Mouse (Mus musculus) liver, adult 2 months (tissue): ENCODE results near the gene Dlx1. TPM values are rescaled to one million over a fixed set of nuclear protein-coding genes. Genes with fewer than 3 reads are reported as not detected.
A peak's percentile ranks its signal among the peaks of the same experiment; 100 is the strongest.

Source experiments
- DNase-seq: peaks from one replicate; pipeline ENCODE4 v3.0.0-alpha.2; 2011; ENCODE audit warnings: low read depth, low spot score; ENCODE audit errors: extremely low read depth
- H3K27ac ChIP-seq: fragments of 200-500 bp; replicated peaks from 2 replicates; pipeline ENCODE4 v1.5.1; 2012; ENCODE audit warnings: low read depth, mild to moderate bottlenecking, control low read depth, inconsistent platforms, low read length; ENCODE audit not compliant: insufficient read depth
- H3K27me3 ChIP-seq: fragments of 200-500 bp; 2 replicates; pipeline ENCODE4 v1.6.1; 2012; ENCODE audit warnings: mild to moderate bottlenecking, moderate library complexity, low read length, inconsistent platforms; ENCODE audit not compliant: control insufficient read depth, insufficient read depth
- H3K36me3 ChIP-seq: fragments of 200-500 bp; 2 replicates; pipeline ENCODE4 v1.6.1; 2012; ENCODE audit warnings: low read length, inconsistent platforms; ENCODE audit not compliant: control insufficient read depth, insufficient read depth
- H3K4me1 ChIP-seq: fragments of 200-500 bp; 2 replicates; pipeline ENCODE4 v1.6.1; 2011; ENCODE audit warnings: low read length; ENCODE audit not compliant: control insufficient read depth, insufficient read depth
- H3K4me3 ChIP-seq: fragments of 200-500 bp; 2 replicates; pipeline ENCODE4 v1.5.1; 2011; ENCODE audit warnings: low read depth, mild to moderate bottlenecking, control low read depth, low read length, moderate library complexity; ENCODE audit not compliant: insufficient read depth
- H3K79me2 ChIP-seq: fragments of 200-500 bp; 2 replicates; pipeline ENCODE4 v1.6.1; 2012; ENCODE audit warnings: inconsistent platforms, mild to moderate bottlenecking, low read length, moderate library complexity; ENCODE audit not compliant: control insufficient read depth, insufficient read depth
- H3K9ac ChIP-seq: fragments of 200-500 bp; 2 replicates; pipeline ENCODE4 v1.6.1; 2012; ENCODE audit warnings: low read depth, mild to moderate bottlenecking, control low read depth, inconsistent platforms, low read length
- CTCF ChIP-seq: fragments of 200-500 bp; IDR thresholded peaks from 2 replicates; pipeline ENCODE4 v1.5.1; 2011; ENCODE audit warnings: low read depth, low read length, control low read depth
- POLR2A ChIP-seq: fragments of 200-500 bp; IDR thresholded peaks from 2 replicates; pipeline ENCODE4 v1.6.1; 2011; ENCODE audit warnings: low read length, control low read depth; ENCODE audit not compliant: insufficient read depth; ENCODE audit errors: extremely low read depth
- WGBS: fragments of 180-500 bp; shearing (Covaris S2); methylation state at CpG from one replicate; pipeline ENCODE4 v1.1.7; 2018; 5-methylcytosine and 5-hydroxymethylcytosine counted together
- polyA plus RNA-seq: library from polyadenylated mRNA; depleted of rRNA; stranded (reverse); fragments of >200 nt; gene quantifications from 2 replicates; pipeline ENCODE4 v1.2.3, GENCODE M21; 2012
- total RNA-seq: library from RNA; depleted of rRNA; stranded (reverse); fragments of >200 nt; gene quantifications from 2 replicates; pipeline ENCODE4 v1.2.3, GENCODE M21; 2014

Dlx1 gene
- total and polyA plus RNA-seq, 2 experiments, result not detected

DNA sequence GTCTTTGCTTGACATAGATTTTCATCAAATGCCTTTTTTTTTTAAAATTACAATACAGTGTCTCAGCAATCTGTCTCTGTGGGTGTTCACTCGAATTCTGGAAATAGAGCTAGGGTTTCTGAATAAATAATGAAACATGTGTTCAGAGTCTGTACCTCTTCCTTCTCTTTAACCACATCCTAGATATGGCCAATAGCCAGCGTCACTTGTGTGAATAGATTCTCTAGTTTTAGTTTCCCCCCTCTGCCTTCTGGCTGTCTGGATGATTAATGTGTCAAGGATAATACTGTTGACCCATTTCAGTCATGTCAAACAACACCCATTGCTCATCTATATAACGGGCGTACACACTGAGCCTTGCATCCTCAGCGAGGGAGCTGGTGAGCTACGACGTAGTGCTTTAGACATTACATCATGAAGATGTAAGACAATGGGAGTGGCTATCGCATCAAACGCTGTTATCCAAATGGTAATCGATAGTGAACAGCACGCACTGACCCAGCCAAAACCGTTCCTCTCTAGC is 34.7 kb upstream of the Dlx1 start:
- no peak overlapping the region for H3K9ac ChIP-seq
- no peak overlapping the region for H3K4me3 ChIP-seq
- H3K27ac ChIP-seq, result no peak overlapping the region
- TF ChIP-seq CTCF, result no peak
- no peak for TF ChIP-seq POLR2A
- 80% methylated on average over 12 of the region's 12 CpGs for WGBS
- no peaks in the 10 kb centered on the region for H3K27me3 ChIP-seq
- H3K79me2 ChIP-seq, result no peaks in the 10 kb centered on the region
- H3K36me3 ChIP-seq, result no peaks in the 10 kb centered on the region
- no peak for DNase-seq
- peaks cover 5% of the 10 kb centered on the region for H3K4me1 ChIP-seq

GRCm38 (mm10) chr2:71494503-71494902 is 33.4 kb upstream of the Dlx1 start:
- H3K79me2 ChIP-seq, result no peaks in the 10 kb centered on the region
- peaks cover 12% of the 10 kb centered on the region for H3K4me1 ChIP-seq
- H3K9ac ChIP-seq, result no peak overlapping the region
- no peaks in the 10 kb centered on the region for H3K36me3 ChIP-seq
- 89% methylated on average over 10 of the region's 10 CpGs for WGBS
- H3K27me3 ChIP-seq, result no peaks in the 10 kb centered on the region
- no peak overlapping the region for H3K27ac ChIP-seq
- TF ChIP-seq POLR2A (no peak), CTCF (no peak)
- no peak for DNase-seq
- no peak overlapping the region for H3K4me3 ChIP-seq

DNA sequence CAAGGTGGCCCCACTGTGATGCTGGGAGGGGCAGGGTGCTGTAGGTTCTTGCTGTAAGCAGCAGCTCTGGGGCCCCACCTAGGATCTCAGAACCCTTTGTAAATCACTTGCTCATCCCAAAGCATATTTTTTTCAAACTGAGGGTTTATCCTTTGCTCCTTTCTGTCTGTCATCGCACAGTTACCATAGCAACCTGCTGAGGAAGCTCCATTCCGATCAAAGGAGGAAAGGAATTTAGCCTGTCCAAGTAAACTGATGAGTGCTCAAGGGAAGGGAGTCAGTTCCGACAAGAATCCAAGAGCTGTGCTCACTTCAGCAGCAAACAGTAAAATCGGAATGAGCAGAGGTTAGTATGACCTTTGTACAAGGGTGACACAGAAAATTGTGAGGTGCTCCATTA is 32.9 kb upstream of the Dlx1 start:
- Histone ChIP-seq H3K4me1 (peaks cover 15% of the 10 kb centered on the region), H3K79me2 (no peaks in the 10 kb centered on the region)
- TF ChIP-seq POLR2A (no peak), CTCF (no peak)

DNA sequence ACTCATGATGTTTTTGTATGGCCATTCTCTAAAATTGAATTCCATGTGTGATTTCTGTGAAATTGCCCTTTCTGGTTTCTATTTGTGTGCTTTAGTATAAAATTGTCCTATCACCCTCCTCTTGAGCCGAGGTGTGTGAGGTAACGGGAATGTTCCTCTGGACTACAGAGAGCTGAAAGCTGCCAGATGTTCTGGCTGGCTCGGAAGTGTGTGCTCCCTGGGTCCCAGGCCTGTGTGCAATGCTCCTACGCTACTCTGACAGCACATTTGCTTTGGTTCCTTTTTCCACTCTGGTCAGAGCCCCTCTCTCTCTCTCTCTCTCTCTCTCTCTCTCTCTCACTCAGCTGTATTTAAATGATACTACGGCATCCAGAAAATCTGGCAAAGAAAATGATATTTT is 30.7 kb upstream of the Dlx1 start:
- WGBS, result 29% methylated on average over 5 of the region's 5 CpGs
- TF ChIP-seq CTCF, result no peak
- Histone ChIP-seq H3K4me1 (peaks cover 17% of the 10 kb centered on the region), H3K4me3 (no peak overlapping the region), H3K27ac (no peak overlapping the region), H3K27me3 (no peaks in the 10 kb centered on the region), H3K79me2 (no peaks in the 10 kb centered on the region; the same call in 1 of the 2 replicates), H3K36me3 (no peaks in the 10 kb centered on the region), H3K9ac (no peak overlapping the region)
- peak; percentile 79 for DNase-seq

More for the DNA sequence above, 32.9 kb upstream of the Dlx1 start:
- no peak overlapping the region for H3K9ac ChIP-seq
- no peaks in the 10 kb centered on the region for H3K27me3 ChIP-seq
- H3K4me3 ChIP-seq, result no peak overlapping the region
- H3K36me3 ChIP-seq, result no peaks in the 10 kb centered on the region
- no peak overlapping the region for H3K27ac ChIP-seq
- WGBS, result 41% methylated on average over 4 of the region's 4 CpGs
- peak; percentile 10 for DNase-seq

DNA sequence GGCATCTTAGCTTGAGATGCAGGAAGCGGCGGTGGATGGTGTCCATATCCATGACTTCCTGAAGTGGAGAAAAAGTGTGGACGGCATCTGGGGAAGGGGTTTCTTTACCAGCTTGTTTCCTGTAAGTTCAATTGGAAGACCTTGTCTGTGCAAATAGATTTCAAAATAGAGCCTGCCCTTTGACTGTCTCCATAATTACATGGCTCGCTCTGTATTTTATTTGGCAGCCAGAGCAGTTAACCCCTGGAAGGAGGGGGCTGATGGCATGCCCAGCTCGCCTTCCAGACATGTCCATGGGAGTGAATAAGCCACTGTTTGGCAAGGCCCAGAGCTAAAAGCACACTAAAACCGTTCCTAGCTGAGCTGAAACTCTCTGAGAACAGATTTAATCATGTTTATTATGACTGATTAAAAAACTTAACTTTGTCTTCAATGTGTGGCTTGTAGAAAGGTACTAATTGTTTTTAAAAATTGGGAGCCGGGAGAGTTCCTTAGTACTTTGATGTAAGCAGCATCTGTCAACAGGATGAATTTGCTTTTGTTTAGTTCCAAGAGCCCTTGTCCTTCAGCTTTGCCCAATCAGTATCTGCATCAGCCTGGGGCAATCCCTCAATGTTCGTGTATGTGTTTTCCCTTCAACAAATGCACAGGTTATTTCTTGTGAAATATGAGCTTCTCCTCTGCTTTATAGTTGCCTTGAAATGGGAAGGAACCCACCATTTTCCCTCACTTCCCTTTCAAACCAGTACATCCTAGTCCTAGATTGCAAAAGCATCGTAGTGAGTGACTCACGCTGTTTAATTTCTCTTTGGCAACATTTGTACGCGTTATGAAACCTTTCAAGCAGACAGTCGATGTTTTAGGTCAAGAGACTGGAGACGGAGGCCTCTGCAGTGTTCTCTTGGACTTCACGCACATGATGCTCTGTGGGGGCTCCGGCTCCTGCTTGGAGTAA is 28.4 kb upstream of the Dlx1 start:
- 21% methylated on average over 16 of the region's 16 CpGs for WGBS
- DNase-seq, result peak; percentile 93
- no peak for TF ChIP-seq POLR2A
- TF ChIP-seq CTCF, result no peak

More for the DNA sequence above, 28.4 kb upstream of the Dlx1 start:
- Histone ChIP-seq H3K4me3 (peak overlapping the region; percentile 42; the same call in 1 of the 2 replicates), H3K4me1 (peaks cover 17% of the 10 kb centered on the region), H3K9ac (peak overlapping the region; percentile 57; the same call in 1 of the 2 replicates), H3K27me3 (no peaks in the 10 kb centered on the region), H3K36me3 (no peaks in the 10 kb centered on the region), H3K79me2 (peaks cover 2% of the 10 kb centered on the region; the same call in 1 of the 2 replicates), H3K27ac (peak overlapping the region; percentile 84)
